Mouse (Mus musculus) layer of hippocampus, postnatal 25 days (tissue): Measurements from ENCODE around the gene Morc2b. TPM values are rescaled to one million over a fixed set of nuclear protein-coding genes. Genes with fewer than 3 reads are reported as not detected.
A peak's percentile ranks its signal among the peaks of the same experiment; 100 is the strongest.
"Not testable (repeated sequence)": the region's sequence is repeated elsewhere in the genome, so short reads cannot be mapped to it uniquely, and the experiment has no call there.

ENCODE experiments used
- DNase-seq, 2 experiments: peaks; one replicate each; pipeline ENCODE4 v3.0.0; 2022; ENCODE audit warnings: mixed read lengths in 2 of 2, low spot score in 1 of 2; ENCODE audit errors: extremely low spot score in 1 of 2
- total RNA-seq, 2 experiments: library from RNA; stranded (reverse); gene quantifications; 2 replicates each; pipeline ENCODE4 v1.2.3; 2021

Morc2b gene
- total RNA-seq: 1 to 10 TPM; 2.4 to 3.3 TPM

DNA sequence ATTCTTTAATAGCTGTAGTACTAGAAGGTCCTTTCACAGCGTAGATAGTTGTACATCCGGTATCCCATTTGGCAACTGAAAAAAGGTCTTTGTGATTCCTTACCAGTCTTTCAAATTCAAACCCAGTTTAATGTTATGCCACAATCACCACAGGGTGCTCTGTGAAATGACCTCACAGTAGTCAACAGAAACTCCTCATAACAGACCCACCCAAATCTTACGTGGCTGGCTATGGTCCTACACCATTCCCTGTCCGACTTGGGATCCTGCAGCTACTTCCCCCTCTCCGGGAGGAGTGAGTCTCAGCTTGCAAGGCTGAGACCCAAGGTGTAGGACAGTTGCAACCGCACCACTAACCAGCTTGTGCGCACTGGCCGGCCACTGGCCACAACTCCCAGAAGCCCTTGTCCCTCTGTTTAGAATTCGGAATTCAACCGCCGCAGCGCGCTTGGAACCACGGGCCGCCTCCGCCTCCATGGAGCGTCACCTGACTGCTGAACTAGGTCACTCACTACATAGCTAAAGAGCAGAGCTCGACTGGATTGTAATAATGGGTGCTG is at the start of gene Morc2b:
TSS of gene Morc2b (minus strand) at position 423 of the 560 bp plus-strand sequence.
- DNase-seq: no peak

DNA sequence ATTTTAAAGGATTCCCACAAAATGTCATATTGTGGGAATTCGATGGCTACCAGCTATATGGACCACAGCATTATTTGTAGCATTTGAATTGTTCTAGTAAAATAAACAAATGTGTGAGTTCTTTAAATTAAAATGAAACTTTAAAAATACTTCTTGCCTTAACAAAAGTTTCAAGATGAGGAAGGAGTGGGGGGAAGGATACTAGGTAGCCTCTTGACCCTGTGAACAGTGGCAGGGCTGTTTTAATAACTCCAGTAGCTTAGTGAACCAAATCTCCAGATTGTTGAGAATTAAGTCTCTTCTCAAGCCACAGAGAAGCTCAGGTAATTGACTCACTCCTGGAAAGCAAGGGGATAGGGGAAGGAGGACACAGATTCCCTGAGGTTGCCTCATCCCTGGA is 28.7 kb upstream of the Morc2b start, which contains the start of gene Olfr55:
TSS of gene Olfr55 (plus strand) at position 301 of the 400 bp plus-strand sequence.
- DNase-seq: not testable (repeated sequence)

DNA sequence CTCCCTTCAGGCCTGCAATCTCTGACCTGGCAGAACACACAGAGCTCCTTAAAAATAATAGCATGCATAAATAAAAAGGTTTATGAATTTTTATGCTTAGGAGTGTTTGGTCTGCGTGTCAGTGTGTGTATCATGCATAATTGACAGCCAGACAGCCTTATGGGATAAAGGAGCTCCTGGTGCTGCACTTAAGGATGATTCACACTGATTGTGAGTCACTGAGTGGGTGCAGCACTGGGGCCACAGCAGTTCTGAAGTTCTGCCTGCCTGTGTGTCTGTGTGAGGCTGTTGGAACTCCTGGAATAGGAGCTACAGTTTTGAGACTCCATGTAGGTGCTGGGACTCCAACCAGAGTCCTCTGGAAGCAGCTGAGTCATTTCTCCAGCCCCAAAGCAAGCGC is 13.2 kb downstream of the Morc2b start:
- DNase-seq: no peak

DNA sequence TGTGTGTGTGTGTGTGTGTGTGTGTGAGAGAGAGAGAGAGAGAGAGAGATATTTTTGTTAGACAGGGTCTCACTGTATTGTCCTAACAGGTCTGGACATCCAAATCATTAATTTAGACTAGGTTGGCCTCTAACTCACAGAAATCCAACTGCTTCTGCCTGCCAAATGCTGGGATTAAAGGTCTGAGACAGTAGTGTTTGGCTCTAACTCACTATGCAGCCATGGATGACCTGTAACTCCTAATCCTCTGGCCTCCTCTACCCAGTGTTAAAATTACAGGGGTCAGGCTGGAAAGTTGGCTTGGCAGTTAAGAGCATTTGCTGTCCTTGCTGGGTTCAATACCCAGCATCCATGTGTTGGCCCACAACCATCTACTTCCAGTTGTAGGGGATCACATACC is 14.9 kb downstream of the Morc2b start:
- no peak for DNase-seq

DNA sequence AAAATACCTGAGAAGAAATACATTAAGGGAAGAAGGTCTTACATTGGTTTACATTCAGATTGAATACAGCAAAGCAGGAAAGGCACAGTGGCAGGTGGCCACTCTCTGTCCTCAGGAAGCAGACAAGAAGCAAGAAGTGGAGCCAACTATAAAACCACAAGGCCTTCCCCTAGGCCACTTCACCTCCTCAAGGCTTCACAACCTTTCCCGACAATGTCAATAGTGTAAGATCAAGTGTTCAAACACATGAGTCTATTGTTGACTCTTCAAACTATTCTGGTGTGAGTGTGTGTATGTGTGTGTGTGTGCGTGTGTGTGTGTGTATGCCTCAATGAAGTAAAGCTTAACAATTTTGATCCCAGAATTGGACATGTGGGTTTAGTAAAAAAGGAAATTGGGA is 42.1 kb downstream of the Morc2b start:
- DNase-seq: no peak

DNA sequence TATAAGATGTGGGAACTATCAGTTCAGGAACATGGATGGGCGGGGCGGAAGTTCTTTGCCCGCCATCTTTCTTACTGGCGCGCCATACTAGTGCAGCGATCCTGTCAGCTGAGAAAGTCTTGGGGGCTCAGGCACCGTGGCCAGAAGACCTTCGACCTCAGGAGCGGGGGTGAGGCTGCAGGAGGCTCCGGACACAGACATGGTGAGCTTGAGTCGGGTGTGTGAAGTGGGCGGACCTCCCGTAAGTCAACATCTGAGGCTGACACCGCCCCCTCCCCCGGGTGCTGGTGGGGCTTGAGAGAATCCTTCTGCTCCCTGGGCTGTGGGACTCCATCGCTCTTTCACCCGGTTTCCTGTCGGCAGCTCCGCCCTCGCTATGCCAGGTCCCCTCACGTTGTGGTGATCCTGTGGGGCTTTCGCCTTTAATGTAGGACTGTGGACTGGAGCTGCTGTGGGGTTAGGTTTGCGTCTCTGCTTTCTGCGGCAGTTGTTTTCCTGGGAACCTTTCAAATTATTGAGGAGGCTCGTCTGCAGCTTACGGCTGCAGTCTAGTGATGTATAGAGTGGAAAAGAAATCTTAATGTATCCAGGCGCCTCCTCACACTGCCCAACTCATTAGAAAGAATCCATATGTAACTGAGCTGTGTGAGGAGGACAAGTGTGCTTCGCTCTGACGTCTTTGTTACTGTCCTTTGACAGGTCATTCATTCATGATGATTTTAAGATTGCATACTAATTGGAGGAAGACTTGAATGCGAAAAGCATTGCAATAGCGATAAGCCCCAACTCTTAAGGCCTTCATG is 46.9 kb downstream of the Morc2b start:
- DNase-seq: peak; percentile 70 to 73

DNA sequence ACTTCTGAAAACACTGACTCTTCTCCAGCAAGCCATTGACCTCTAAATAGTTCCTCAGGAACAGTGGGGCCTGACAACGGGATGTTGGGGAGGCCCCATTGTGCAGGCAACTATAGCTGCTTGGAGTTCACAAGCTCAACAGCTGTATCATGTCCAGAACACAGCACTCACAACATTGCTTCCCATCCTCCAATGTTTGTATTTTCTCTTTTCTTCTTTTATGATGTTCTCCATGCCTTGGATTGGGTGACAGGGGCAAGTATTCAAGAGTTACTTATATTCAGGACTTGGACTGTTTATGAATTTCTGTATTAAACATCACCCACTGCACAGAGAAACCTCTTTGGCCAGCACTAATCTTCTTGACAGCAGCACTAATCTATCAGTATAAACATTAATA is 47.9 kb downstream of the Morc2b start:
- no peak for DNase-seq

DNA sequence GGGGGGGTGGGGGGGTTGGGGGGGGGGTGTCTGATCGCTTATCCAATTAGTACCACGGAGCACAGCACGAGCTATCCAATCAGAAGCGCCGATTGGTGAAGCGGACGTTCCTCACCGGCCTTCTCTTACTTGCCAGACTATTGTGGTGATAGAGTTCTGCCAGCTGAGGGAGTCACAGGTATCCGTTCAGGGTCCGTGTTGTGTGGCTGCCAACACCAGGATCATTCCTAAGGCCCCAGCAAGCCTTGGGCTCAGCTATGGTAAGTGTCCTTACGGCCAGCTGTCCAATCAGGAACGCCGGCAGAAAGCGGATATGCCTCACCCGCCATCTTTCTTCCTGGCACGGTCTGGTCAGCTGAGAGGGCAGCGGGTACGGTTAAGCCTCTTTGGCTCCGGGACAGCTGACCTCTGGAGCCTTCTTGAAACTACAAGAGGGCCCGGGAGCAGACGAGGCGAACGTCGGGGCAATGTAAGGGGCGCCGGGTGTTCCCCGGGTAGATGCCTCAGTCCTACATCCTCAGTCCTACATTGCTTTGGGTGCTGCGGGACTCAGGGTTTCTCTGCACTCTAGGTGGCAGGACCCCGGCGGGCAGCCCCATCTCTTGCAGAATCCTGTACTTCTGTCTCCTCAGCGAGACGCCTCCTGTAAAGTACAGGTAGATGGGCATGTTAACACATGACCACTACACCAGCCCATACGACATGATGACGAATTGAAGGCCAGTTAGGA is 50.1 kb downstream of the Morc2b start, which contains the start of gene Zfp563:
TSS of gene Zfp563 (plus strand) at position 91 of the 730 bp plus-strand sequence.
- peak; percentile 84 to 90 for DNase-seq

DNA sequence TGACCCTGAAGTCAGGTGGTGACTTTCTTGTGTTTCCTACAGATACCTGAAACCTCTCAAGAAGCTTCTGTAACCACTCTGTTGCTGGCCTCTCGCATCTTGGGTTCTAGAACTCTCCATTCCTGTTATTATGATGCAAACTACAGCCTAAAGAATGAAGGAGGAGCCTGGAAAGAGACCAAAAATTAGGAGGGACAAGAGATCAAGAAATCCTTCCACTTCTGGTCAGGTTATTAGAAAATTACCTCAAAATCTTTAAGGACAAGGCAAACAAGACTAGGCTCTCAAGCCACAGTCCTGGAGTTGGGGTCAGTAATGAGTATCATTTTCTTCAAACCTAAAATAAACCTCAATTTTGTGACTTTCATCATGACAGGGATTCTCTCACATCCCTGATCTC is 71.5 kb downstream of the Morc2b start, which contains the start of gene 4921501E09Rik:
TSS of gene 4921501E09Rik (minus strand) at position 101 of the 400 bp plus-strand sequence.
- DNase-seq: no peak

Other genes starting within 250 kb of the Morc2b start
- 10 to 100 TPM in 1 of 2 experiments, 1 to 10 TPM in 1; 9.9 to 10.5 TPM for gene Zfp870, start 248.0 kb downstream of the Morc2b start, total RNA-seq
- 1 to 10 TPM; 4.6 to 5.3 TPM for gene Cyp4f14, start 222.3 kb downstream of the Morc2b start, total RNA-seq
- gene Cyp4f13, start 192.3 kb downstream of the Morc2b start, total RNA-seq: 10 to 100 TPM; 16.6 to 28.0 TPM
- gene Zfp472, start 173.9 kb downstream of the Morc2b start, total RNA-seq: 1 to 10 TPM; 3.4 to 4.9 TPM
- 10 to 100 TPM; 17.2 to 17.8 TPM for gene Zfp952, start 146.6 kb downstream of the Morc2b start, total RNA-seq
- 10 to 100 TPM; 19.9 to 22.4 TPM for gene Zfp763, start 106.3 kb downstream of the Morc2b start, total RNA-seq
- not detected for gene 4921501E09Rik, start 71.6 kb downstream of the Morc2b start, total RNA-seq
- 10 to 100 TPM; 17.9 to 21.8 TPM for gene Zfp563, start 50.4 kb downstream of the Morc2b start, total RNA-seq
- not detected for gene Olfr55, start 28.8 kb upstream of the Morc2b start, total RNA-seq
- not detected for gene Olfr239, start 51.6 kb upstream of the Morc2b start, total RNA-seq
- gene Olfr1564, start 82.0 kb upstream of the Morc2b start, total RNA-seq: under 1 TPM; 0.34 to 0.96 TPM
- gene Zfp955a, start 115.5 kb upstream of the Morc2b start, total RNA-seq: 10 to 100 TPM; 11.3 to 13.1 TPM
- not detected for gene Olfr63, start 125.0 kb upstream of the Morc2b start, total RNA-seq
- 10 to 100 TPM; 31.3 to 31.6 TPM for gene Zfp955b, start 149.9 kb upstream of the Morc2b start, total RNA-seq
- gene Zfp81, start 219.2 kb upstream of the Morc2b start, total RNA-seq: 10 to 100 TPM; 20.3 to 21.4 TPM